Mouse (Mus musculus) liver, embryonic 15.5 days (tissue): ENCODE measurements around the gene Cnr1. TPM values are rescaled to one million over a fixed set of nuclear protein-coding genes. Genes with fewer than 3 reads are reported as not detected.

ENCODE experiments used
- polyA plus RNA-seq: library from polyadenylated mRNA; unstranded; fragments of >200 nt; fragmentation: Nextera tagmentation; extraction: Ambion mirVana; gene quantifications from 2 replicates; pipeline ENCODE4 v1.2.1, GENCODE M21; 2015

The Cnr1 gene
- polyA plus RNA-seq, 1 experiment from 2014 or later, result 0.06 TPM

Other genes with a start within 250 kb of the Cnr1 start
- 0.16 and 0.36 TPM in 2 replicates for gene Spaca1, start 125.6 kb downstream of the Cnr1 start, polyA plus RNA-seq